Mouse (Mus musculus) midbrain, embryonic 16.5 days (tissue): ENCODE results near the gene Farp1. TPM values are rescaled to one million over a fixed set of nuclear protein-coding genes. Genes with fewer than 3 reads are reported as not detected.

ENCODE experiments used
- ATAC-seq: fragments of 200-750 bp; cut with Nextera tagmentation; 2 replicates; pipeline ENCODE4 v1.8.0; 2017; ENCODE audit warnings: moderate TSS enrichment
- H3K27ac ChIP-seq: fragments of 300-500 bp; sonication (generic); 2 replicates; pipeline ENCODE4 v1.5.1; 2014; ENCODE audit warnings: mild to moderate bottlenecking, low read length, mixed read lengths
- H3K27me3 ChIP-seq: fragments of 300-500 bp; sonication (generic); 2 replicates; pipeline ENCODE4 v1.6.1; 2014; ENCODE audit warnings: low read depth, low read length, mixed read lengths; ENCODE audit not compliant: control insufficient read depth, insufficient read depth
- H3K36me3 ChIP-seq: fragments of 300-500 bp; sonication (generic); 2 replicates; pipeline ENCODE4 v1.6.1; 2014; ENCODE audit warnings: mild to moderate bottlenecking, low read length, moderate library complexity, mixed read lengths; ENCODE audit not compliant: control insufficient read depth, insufficient read depth
- H3K4me1 ChIP-seq: fragments of 300-500 bp; sonication (generic); 2 replicates; pipeline ENCODE4 v1.6.1; 2014; ENCODE audit warnings: mild to moderate bottlenecking, low read length, mixed read lengths; ENCODE audit not compliant: control insufficient read depth, insufficient read depth
- H3K4me2 ChIP-seq: fragments of 300-500 bp; sonication (generic); 2 replicates; pipeline ENCODE4 v1.6.1; 2014; ENCODE audit warnings: mild to moderate bottlenecking, low read length, mixed read lengths
- H3K4me3 ChIP-seq: fragments of 300-500 bp; sonication (generic); 2 replicates; pipeline ENCODE4 v1.5.1; 2014; ENCODE audit warnings: low read depth, mild to moderate bottlenecking, low read length, moderate library complexity, mixed read lengths
- H3K9ac ChIP-seq: fragments of 300-500 bp; sonication (generic); 2 replicates; pipeline ENCODE4 v1.6.1; 2014; ENCODE audit warnings: low read depth, low read length, mixed read lengths
- H3K9me3 ChIP-seq: fragments of 300-500 bp; sonication (generic); replicated peaks from 2 replicates; pipeline ENCODE4 v1.6.1; 2014; ENCODE audit warnings: mild to moderate bottlenecking, low read length, mixed read lengths; ENCODE audit not compliant: control insufficient read depth, poor library complexity, severe bottlenecking
- WGBS: fragments of 180-500 bp; shearing (Covaris S2); extraction: QIAGEN DNeasy Blood & Tissue Kit; methylation state at CpG from one replicate; pipeline ENCODE4 v1.1.7; 2014; 5-methylcytosine and 5-hydroxymethylcytosine counted together
- polyA plus RNA-seq: library from polyadenylated mRNA; unstranded; fragments of >200 nt; fragmentation: Nextera tagmentation; extraction: Ambion mirVana; gene quantifications from 2 replicates; pipeline ENCODE4 v1.2.1, GENCODE M21; 2015

The Farp1 gene
- polyA plus RNA-seq, 1 experiment from 2014 or later: 39.8 TPM

GRCm38 (mm10) chr14:121062238-121063082 is 27.5 kb downstream of the Farp1 start:
- Histone ChIP-seq H3K27ac (peak overlapping the region; percentile 76), H3K9ac (peak overlapping the region; percentile 22; the same call in 1 of the 2 replicates), H3K4me2 (peak overlapping the region; percentile 34), H3K9me3 (no peaks in the 10 kb centered on the region), H3K4me3 (no peak overlapping the region), H3K36me3 (no peaks in the 10 kb centered on the region), H3K4me1 (peaks cover 39% of the 10 kb centered on the region), H3K27me3 (no peaks in the 10 kb centered on the region)
- 15% methylated on average over 14 of the region's 14 CpGs for WGBS
- ATAC-seq: peak; percentile 89

- Histone ChIP-seq H3K9me3 (no peaks in the 10 kb centered on the region), H3K4me1 (peaks cover 36% of the 10 kb centered on the region), H3K4me3 (no peak overlapping the region), H3K4me2 (no peak overlapping the region), H3K9ac (no peak overlapping the region), H3K36me3 (no peaks in the 10 kb centered on the region), H3K27ac (no peak overlapping the region), H3K27me3 (no peaks in the 10 kb centered on the region)
- ATAC-seq: no peak
- WGBS: 42% methylated on average over 1 of the region's 1 CpGs
These were observed 29.7 kb downstream of the Farp1 start for GRCm38 (mm10) chr14:121064726-121065125.

- H3K9ac ChIP-seq: no peak overlapping the region
- peaks cover 5% of the 10 kb centered on the region; the same call in 1 of the 2 replicates for H3K4me1 ChIP-seq
- no peak overlapping the region for H3K4me3 ChIP-seq
- no peak overlapping the region for H3K27ac ChIP-seq
- H3K27me3 ChIP-seq: no peaks in the 10 kb centered on the region
- 96% methylated on average over 5 of the region's 5 CpGs for WGBS
- H3K36me3 ChIP-seq: no peaks in the 10 kb centered on the region
- no peak overlapping the region for H3K4me2 ChIP-seq
- ATAC-seq: peak; percentile 60; the same call in 1 of the 2 replicates
- H3K9me3 ChIP-seq: no peaks in the 10 kb centered on the region
These were observed 38.3 kb downstream of the Farp1 start for GRCm38 (mm10) chr14:121073093-121073866.

GRCm38 (mm10) chr14:121074197-121074734 is 39.3 kb downstream of the Farp1 start:
- Histone ChIP-seq H3K9me3 (no peaks in the 10 kb centered on the region; the same call in 1 of the 2 replicates), H3K9ac (no peak overlapping the region), H3K36me3 (no peaks in the 10 kb centered on the region), H3K4me1 (peaks cover 5% of the 10 kb centered on the region; the same call in 1 of the 2 replicates), H3K27ac (no peak overlapping the region), H3K4me3 (no peak overlapping the region), H3K27me3 (no peaks in the 10 kb centered on the region), H3K4me2 (no peak overlapping the region)
- 86% methylated on average over 2 of the region's 2 CpGs for WGBS
- ATAC-seq: no peak

GRCm38 (mm10) chr14:121080739-121081138 is 45.7 kb downstream of the Farp1 start:
- H3K9ac ChIP-seq: no peak overlapping the region
- no peak overlapping the region for H3K4me3 ChIP-seq
- no peak overlapping the region for H3K4me2 ChIP-seq
- no peak for ATAC-seq
- H3K36me3 ChIP-seq: peaks cover 5% of the 10 kb centered on the region; the same call in 1 of the 2 replicates
- H3K27ac ChIP-seq: no peak overlapping the region
- no peaks in the 10 kb centered on the region; the same call in 1 of the 2 replicates for H3K9me3 ChIP-seq
- H3K27me3 ChIP-seq: no peaks in the 10 kb centered on the region
- 87% methylated on average over 5 of the region's 5 CpGs for WGBS
- peaks cover 9% of the 10 kb centered on the region for H3K4me1 ChIP-seq

GRCm38 (mm10) chr14:121082341-121082740 is 47.3 kb downstream of the Farp1 start:
- WGBS: 42% methylated on average over 7 of the region's 7 CpGs
- peak; percentile 59; the same call in 1 of the 2 replicates for ATAC-seq
- H3K4me3 ChIP-seq: no peak overlapping the region
- H3K4me2 ChIP-seq: no peak overlapping the region
- H3K9me3 ChIP-seq: no peaks in the 10 kb centered on the region; the same call in 1 of the 2 replicates
- H3K9ac ChIP-seq: no peak overlapping the region
- H3K4me1 ChIP-seq: peaks cover 9% of the 10 kb centered on the region
- peak overlapping the region; percentile 59 for H3K27ac ChIP-seq
- no peaks in the 10 kb centered on the region for H3K27me3 ChIP-seq
- H3K36me3 ChIP-seq: peaks cover 5% of the 10 kb centered on the region; the same call in 1 of the 2 replicates

GRCm38 (mm10) chr14:121082793-121083192 is 47.8 kb downstream of the Farp1 start:
- Histone ChIP-seq H3K27ac (peak overlapping the region; percentile 59), H3K4me3 (no peak overlapping the region), H3K27me3 (no peaks in the 10 kb centered on the region), H3K9me3 (no peaks in the 10 kb centered on the region; the same call in 1 of the 2 replicates), H3K9ac (no peak overlapping the region), H3K4me2 (no peak overlapping the region), H3K4me1 (peaks cover 9% of the 10 kb centered on the region), H3K36me3 (peaks cover 5% of the 10 kb centered on the region; the same call in 1 of the 2 replicates)
- 50% methylated on average over 2 of the region's 2 CpGs for WGBS
- ATAC-seq: peak; percentile 49; the same call in 1 of the 2 replicates

GRCm38 (mm10) chr14:121083352-121083751 is 48.4 kb downstream of the Farp1 start:
- Histone ChIP-seq H3K27me3 (no peaks in the 10 kb centered on the region), H3K9me3 (no peaks in the 10 kb centered on the region; the same call in 1 of the 2 replicates), H3K9ac (no peak overlapping the region), H3K4me1 (peaks cover 9% of the 10 kb centered on the region), H3K27ac (no peak overlapping the region), H3K36me3 (peaks cover 5% of the 10 kb centered on the region; the same call in 1 of the 2 replicates), H3K4me2 (no peak overlapping the region), H3K4me3 (no peak overlapping the region)
- ATAC-seq: no peak
- WGBS: 89% methylated on average over 3 of the region's 3 CpGs
